Mouse (Mus musculus): ENCODE measurements around the gene Acr. TPM values are rescaled to one million over a fixed set of nuclear protein-coding genes. Genes with fewer than 3 reads are reported as not detected.
A peak's percentile ranks its signal among the peaks of the same experiment; 100 is the strongest.

The Acr gene
- polyA plus RNA-seq, 1 experiment: 0.56 TPM

- 88% methylated on average over 8 of the region's 8 CpGs for WGBS
- H3K4me3 ChIP-seq (ENCODE audit: low read depth, low read length): no peak overlapping the region
- TF ChIP-seq CTCF (IDR thresholded peaks at IDR 0.05; ENCODE audit: extremely low read depth, insufficient read length, insufficient replicate concordance, low read depth, low read length): no peak
- no peak for TF ChIP-seq POLR2A (IDR thresholded peaks at IDR 0.05; ENCODE audit: low read depth, low read length)
- H3K27me3 ChIP-seq (ENCODE audit: control insufficient read depth, insufficient read depth, low read length): peaks cover 16% of the 10 kb centered on the region
- H3K4me1 ChIP-seq (ENCODE audit: control insufficient read depth, insufficient read depth, insufficient read length, low read length): no peaks in the 10 kb centered on the region
- H3K36me3 ChIP-seq (ENCODE audit: control insufficient read depth, insufficient read depth, low read length): no peaks in the 10 kb centered on the region
- H3K27ac ChIP-seq (ENCODE audit: insufficient read depth, low read depth, low read length): no peak overlapping the region
Measured at GRCm38 (mm10) chr15:89525464-89525863, 42.7 kb upstream of the Acr start.

GRCm38 (mm10) chr15:89525896-89526295, 42.2 kb upstream of the Acr start:
- Histone ChIP-seq H3K27me3 (ENCODE audit: control insufficient read depth, insufficient read depth, low read length) (peaks cover 16% of the 10 kb centered on the region), H3K27ac (ENCODE audit: insufficient read depth, low read depth, low read length) (no peak overlapping the region), H3K4me1 (ENCODE audit: control insufficient read depth, insufficient read depth, insufficient read length, low read length) (no peaks in the 10 kb centered on the region), H3K36me3 (ENCODE audit: control insufficient read depth, insufficient read depth, low read length) (no peaks in the 10 kb centered on the region), H3K4me3 (ENCODE audit: low read depth, low read length) (no peak overlapping the region)
- 54% methylated on average over 7 of the region's 7 CpGs for WGBS
- TF ChIP-seq POLR2A (IDR thresholded peaks at IDR 0.05; ENCODE audit: low read depth, low read length) (no peak), CTCF (IDR thresholded peaks at IDR 0.05; ENCODE audit: extremely low read depth, insufficient read length, insufficient replicate concordance, low read depth, low read length) (no peak)

- Histone ChIP-seq H3K4me1 (ENCODE audit: control insufficient read depth, insufficient read depth, insufficient read length, low read length) (peaks cover under 1% of the 10 kb centered on the region; the same call in 1 of the 2 replicates), H3K27me3 (ENCODE audit: control insufficient read depth, insufficient read depth, low read length) (peaks cover 16% of the 10 kb centered on the region), H3K27ac (ENCODE audit: insufficient read depth, low read depth, low read length) (no peak overlapping the region), H3K36me3 (ENCODE audit: control insufficient read depth, insufficient read depth, low read length) (no peaks in the 10 kb centered on the region), H3K4me3 (ENCODE audit: low read depth, low read length) (no peak overlapping the region)
- TF ChIP-seq POLR2A (IDR thresholded peaks at IDR 0.05; ENCODE audit: low read depth, low read length) (no peak), CTCF (IDR thresholded peaks at IDR 0.05; ENCODE audit: extremely low read depth, insufficient read length, insufficient replicate concordance, low read depth, low read length) (no peak)
- 88% methylated on average over 19 of the region's 19 CpGs for WGBS
Measured at GRCm38 (mm10) chr15:89526776-89527325, 41.3 kb upstream of the Acr start.

GRCm38 (mm10) chr15:89527466-89527865, 40.7 kb upstream of the Acr start:
- Histone ChIP-seq H3K4me1 (ENCODE audit: control insufficient read depth, insufficient read depth, insufficient read length, low read length) (peaks cover 4% of the 10 kb centered on the region; the same call in 1 of the 2 replicates), H3K4me3 (ENCODE audit: low read depth, low read length) (no peak overlapping the region), H3K27me3 (ENCODE audit: control insufficient read depth, insufficient read depth, low read length) (peaks cover 16% of the 10 kb centered on the region), H3K36me3 (ENCODE audit: control insufficient read depth, insufficient read depth, low read length) (no peaks in the 10 kb centered on the region), H3K27ac (ENCODE audit: insufficient read depth, low read depth, low read length) (no peak overlapping the region)
- TF ChIP-seq POLR2A (IDR thresholded peaks at IDR 0.05; ENCODE audit: low read depth, low read length) (no peak), CTCF (IDR thresholded peaks at IDR 0.05; ENCODE audit: extremely low read depth, insufficient read length, insufficient replicate concordance, low read depth, low read length) (no peak)
- WGBS: 71% methylated on average over 7 of the region's 7 CpGs

- Histone ChIP-seq H3K36me3 (ENCODE audit: control insufficient read depth, insufficient read depth, low read length) (no peaks in the 10 kb centered on the region), H3K27ac (ENCODE audit: insufficient read depth, low read depth, low read length) (no peak overlapping the region), H3K27me3 (ENCODE audit: control insufficient read depth, insufficient read depth, low read length) (peaks cover 14% of the 10 kb centered on the region), H3K4me1 (ENCODE audit: control insufficient read depth, insufficient read depth, insufficient read length, low read length) (peaks cover 4% of the 10 kb centered on the region; the same call in 1 of the 2 replicates), H3K4me3 (ENCODE audit: low read depth, low read length) (no peak overlapping the region)
- WGBS: 79% methylated on average over 18 of the region's 18 CpGs
- TF ChIP-seq CTCF (IDR thresholded peaks at IDR 0.05; ENCODE audit: extremely low read depth, insufficient read length, insufficient replicate concordance, low read depth, low read length): no peak
- TF ChIP-seq POLR2A (IDR thresholded peaks at IDR 0.05; ENCODE audit: low read depth, low read length): no peak
Measured at GRCm38 (mm10) chr15:89528201-89528850, 39.8 kb upstream of the Acr start.

GRCm38 (mm10) chr15:89528923-89529322, 39.2 kb upstream of the Acr start:
- no peak for TF ChIP-seq POLR2A (IDR thresholded peaks at IDR 0.05; ENCODE audit: low read depth, low read length)
- no peak for TF ChIP-seq CTCF (IDR thresholded peaks at IDR 0.05; ENCODE audit: extremely low read depth, insufficient read length, insufficient replicate concordance, low read depth, low read length)
- Histone ChIP-seq H3K4me1 (ENCODE audit: control insufficient read depth, insufficient read depth, insufficient read length, low read length) (peaks cover 4% of the 10 kb centered on the region; the same call in 1 of the 2 replicates), H3K27ac (ENCODE audit: insufficient read depth, low read depth, low read length) (no peak overlapping the region), H3K4me3 (ENCODE audit: low read depth, low read length) (no peak overlapping the region), H3K36me3 (ENCODE audit: control insufficient read depth, insufficient read depth, low read length) (no peaks in the 10 kb centered on the region), H3K27me3 (ENCODE audit: control insufficient read depth, insufficient read depth, low read length) (peaks cover 8% of the 10 kb centered on the region)
- WGBS: 91% methylated on average over 10 of the region's 10 CpGs

GRCm38 (mm10) chr15:89530336-89530735, 37.8 kb upstream of the Acr start:
- WGBS: 14% methylated on average over 4 of the region's 4 CpGs
- Histone ChIP-seq H3K27me3 (ENCODE audit: control insufficient read depth, insufficient read depth, low read length) (no peaks in the 10 kb centered on the region), H3K4me3 (ENCODE audit: low read depth, low read length) (no peak overlapping the region), H3K36me3 (ENCODE audit: control insufficient read depth, insufficient read depth, low read length) (no peaks in the 10 kb centered on the region), H3K27ac (ENCODE audit: insufficient read depth, low read depth, low read length) (no peak overlapping the region), H3K4me1 (ENCODE audit: control insufficient read depth, insufficient read depth, insufficient read length, low read length) (peaks cover 4% of the 10 kb centered on the region; the same call in 1 of the 2 replicates)
- peak; percentile 71; the same call in 1 of the 2 replicates for TF ChIP-seq CTCF (IDR thresholded peaks at IDR 0.05; ENCODE audit: extremely low read depth, insufficient read length, insufficient replicate concordance, low read depth, low read length)
- TF ChIP-seq POLR2A (IDR thresholded peaks at IDR 0.05; ENCODE audit: low read depth, low read length): no peak
